Mouse (Mus musculus) midbrain, postnatal 0 days (tissue): ENCODE measurements around the gene Kif6. TPM values are rescaled to one million over a fixed set of nuclear protein-coding genes. Genes with fewer than 3 reads are reported as not detected.

Experiments used
- ATAC-seq: fragments of 200-750 bp; cut with Nextera tagmentation; 2 replicates; pipeline ENCODE4 v1.8.0; 2017; ENCODE audit warnings: moderate number of reproducible peaks, mild to moderate bottlenecking, moderate TSS enrichment, moderate library complexity; ENCODE audit not compliant: low FRiP score
- DNase-seq: peaks from one replicate; pipeline ENCODE4 v3.0.0-alpha.2; 2015; ENCODE audit warnings: low spot score
- H3K27ac ChIP-seq: fragments of 300-500 bp; sonication (generic); 2 replicates; pipeline ENCODE4 v1.5.1; 2014; ENCODE audit warnings: low read depth, mild to moderate bottlenecking, low read length, mixed read lengths
- H3K27me3 ChIP-seq: fragments of 300-500 bp; sonication (generic); 2 replicates; pipeline ENCODE4 v1.6.1; 2014; ENCODE audit warnings: low read length, control low read depth, mixed read lengths; ENCODE audit not compliant: insufficient read depth
- H3K36me3 ChIP-seq: fragments of 300-500 bp; sonication (generic); 2 replicates; pipeline ENCODE4 v1.6.1; 2014; ENCODE audit warnings: low read length, control low read depth, mixed read lengths; ENCODE audit not compliant: insufficient read depth
- H3K4me1 ChIP-seq: fragments of 300-500 bp; sonication (generic); 2 replicates; pipeline ENCODE4 v1.6.1; 2014; ENCODE audit warnings: mild to moderate bottlenecking, control low read depth, antibody characterized with exemption, low read length, mixed read lengths; ENCODE audit not compliant: insufficient read depth
- H3K4me2 ChIP-seq: fragments of 300-500 bp; sonication (generic); 2 replicates; pipeline ENCODE4 v1.6.1; 2014; ENCODE audit warnings: low read depth, mild to moderate bottlenecking, low read length, mixed read lengths; ENCODE audit not compliant: poor library complexity, severe bottlenecking
- H3K4me3 ChIP-seq: fragments of 300-500 bp; sonication (generic); 2 replicates; pipeline ENCODE4 v1.5.1; 2014; ENCODE audit warnings: low read depth, mild to moderate bottlenecking, low read length, moderate library complexity
- H3K9ac ChIP-seq: fragments of 300-500 bp; sonication (generic); replicated peaks from 2 replicates; pipeline ENCODE4 v1.6.1; 2014; ENCODE audit warnings: mild to moderate bottlenecking, low read length, moderate library complexity, mixed read lengths; ENCODE audit not compliant: poor library complexity, severe bottlenecking
- H3K9me3 ChIP-seq: fragments of 300-500 bp; sonication (generic); 2 replicates; pipeline ENCODE4 v1.6.1; 2016; ENCODE audit warnings: low read length, control low read depth
- CTCF ChIP-seq: IDR thresholded peaks from 2 replicates; pipeline ENCODE4 v1.5.1; 2016; ENCODE audit warnings: antibody characterized with exemption, mild to moderate bottlenecking
- WGBS: fragments of 180-500 bp; shearing (Covaris S2); extraction: QIAGEN DNeasy Blood & Tissue Kit; methylation state at CpG from one replicate; pipeline ENCODE4 v1.1.7; 2014; 5-methylcytosine and 5-hydroxymethylcytosine counted together
- polyA plus RNA-seq: library from polyadenylated mRNA; unstranded; fragments of >200 nt; fragmentation: Nextera tagmentation; extraction: Ambion mirVana; gene quantifications from 2 replicates; pipeline ENCODE4 v1.2.1, GENCODE M21; 2015
- total RNA-seq: library from RNA; depleted of rRNA; stranded (reverse); fragments of >200 nt; gene quantifications from 2 replicates; pipeline ENCODE4 v1.2.3, GENCODE M21; 2014

The Kif6 gene
- total and polyA plus RNA-seq, 2 experiments from 2014 or later = 1.7 to 2.1 TPM

- WGBS = 90% methylated on average over 6 of the region's 6 CpGs
- no peaks in the 10 kb centered on the region for H3K36me3 ChIP-seq
- ATAC-seq (no peak), DNase-seq (no peak)
- no peak overlapping the region for H3K4me3 ChIP-seq
- H3K9me3 ChIP-seq = no peaks in the 10 kb centered on the region
- no peak overlapping the region for H3K27ac ChIP-seq
- no peak overlapping the region for H3K4me2 ChIP-seq
- TF ChIP-seq CTCF = no peak
- H3K27me3 ChIP-seq = no peaks in the 10 kb centered on the region; the same call in 1 of the 2 replicates
- no peaks in the 10 kb centered on the region for H3K4me1 ChIP-seq
- H3K9ac ChIP-seq = no peak overlapping the region
Observed at GRCm38 (mm10) chr17:49894471-49894870, 279.5 kb downstream of the Kif6 start.

- no peak overlapping the region for H3K9ac ChIP-seq
Observed at GRCm38 (mm10) chr17:49898849-49899331, 284.0 kb downstream of the Kif6 start.

GRCm38 (mm10) chr17:49902613-49903012 lies 287.7 kb downstream of the Kif6 start:
- Histone ChIP-seq H3K9ac (no peak overlapping the region), H3K9me3 (no peaks in the 10 kb centered on the region), H3K27me3 (no peaks in the 10 kb centered on the region), H3K4me2 (no peak overlapping the region), H3K27ac (no peak overlapping the region), H3K4me1 (no peaks in the 10 kb centered on the region), H3K36me3 (no peaks in the 10 kb centered on the region), H3K4me3 (no peak overlapping the region)
- DNase-seq (no peak), ATAC-seq (no peak)
- WGBS = 88% methylated on average over 7 of the region's 7 CpGs
- TF ChIP-seq CTCF = no peak

More at GRCm38 (mm10) chr17:49898849-49899331, 284.0 kb downstream of the Kif6 start:
- Histone ChIP-seq H3K36me3 (no peaks in the 10 kb centered on the region), H3K9me3 (no peaks in the 10 kb centered on the region), H3K4me3 (no peak overlapping the region), H3K4me1 (no peaks in the 10 kb centered on the region), H3K4me2 (no peak overlapping the region), H3K27ac (no peak overlapping the region), H3K27me3 (no peaks in the 10 kb centered on the region)
- ATAC-seq = peak; percentile 62
- DNase-seq = peak; percentile 89
- peak; percentile 98 for TF ChIP-seq CTCF
- 8% methylated on average over 7 of the region's 7 CpGs for WGBS

GRCm38 (mm10) chr17:49923429-49923828 lies 308.5 kb downstream of the Kif6 start:
- Histone ChIP-seq H3K27me3 (no peaks in the 10 kb centered on the region), H3K36me3 (no peaks in the 10 kb centered on the region), H3K4me3 (no peak overlapping the region), H3K9me3 (no peaks in the 10 kb centered on the region), H3K4me1 (no peaks in the 10 kb centered on the region), H3K27ac (no peak overlapping the region), H3K9ac (no peak overlapping the region), H3K4me2 (no peak overlapping the region)
- TF ChIP-seq CTCF = no peak
- WGBS = 81% methylated on average over 4 of the region's 4 CpGs
- ATAC-seq (no peak), DNase-seq (no peak)

- Histone ChIP-seq H3K36me3 (no peaks in the 10 kb centered on the region), H3K27ac (no peak overlapping the region), H3K4me1 (no peaks in the 10 kb centered on the region), H3K27me3 (no peaks in the 10 kb centered on the region), H3K9me3 (no peaks in the 10 kb centered on the region), H3K9ac (no peak overlapping the region), H3K4me2 (no peak overlapping the region), H3K4me3 (no peak overlapping the region)
- DNase-seq (no peak), ATAC-seq (no peak)
- TF ChIP-seq CTCF = no peak
- WGBS = 85% methylated on average over 2 of the region's 2 CpGs
Observed at GRCm38 (mm10) chr17:49927611-49928010, 312.7 kb downstream of the Kif6 start.

GRCm38 (mm10) chr17:49933806-49934205 lies 318.9 kb downstream of the Kif6 start:
- Histone ChIP-seq H3K36me3 (no peaks in the 10 kb centered on the region), H3K27me3 (0 out of 2 replicates have a peak, but pooled peaks cover 3% of the 10 kb centered on the region), H3K4me2 (no peak overlapping the region), H3K4me1 (no peaks in the 10 kb centered on the region), H3K9ac (no peak overlapping the region), H3K27ac (no peak overlapping the region), H3K4me3 (no peak overlapping the region), H3K9me3 (no peaks in the 10 kb centered on the region)
- ATAC-seq = no peak
- 67% methylated on average over 3 of the region's 3 CpGs for WGBS
- TF ChIP-seq CTCF = no peak
- DNase-seq = no peak
